Mouse (Mus musculus): ENCODE results near the gene Spry1. TPM values are rescaled to one million over a fixed set of nuclear protein-coding genes. Genes with fewer than 3 reads are reported as not detected.

Spry1 gene
- total RNA-seq, 2 experiments from 2014 or later = 1.2 TPM; not detected in 1

DNA sequence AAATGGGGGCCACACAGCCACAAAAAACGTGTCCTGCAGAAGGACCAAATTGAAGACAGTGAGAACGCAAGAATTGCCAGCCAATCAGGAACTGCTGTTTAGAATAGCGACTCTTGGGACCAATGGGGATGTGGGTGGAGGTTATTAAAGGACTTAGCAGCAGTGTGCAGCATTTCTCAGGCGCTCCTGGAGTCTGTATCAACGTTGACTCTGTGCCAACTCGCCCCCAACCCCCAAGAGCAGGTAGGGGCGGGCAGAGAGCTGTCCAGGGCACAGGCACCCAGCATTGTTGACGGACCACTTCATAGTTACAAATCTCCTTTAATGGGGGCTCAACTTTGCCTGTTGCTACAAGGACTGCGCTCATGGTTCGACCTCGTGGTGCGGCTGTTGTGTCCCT is 28.9 kb downstream of the Spry1 start:
- ATAC-seq (ENCODE audit: poor library complexity, severe bottlenecking) = no peak

DNA sequence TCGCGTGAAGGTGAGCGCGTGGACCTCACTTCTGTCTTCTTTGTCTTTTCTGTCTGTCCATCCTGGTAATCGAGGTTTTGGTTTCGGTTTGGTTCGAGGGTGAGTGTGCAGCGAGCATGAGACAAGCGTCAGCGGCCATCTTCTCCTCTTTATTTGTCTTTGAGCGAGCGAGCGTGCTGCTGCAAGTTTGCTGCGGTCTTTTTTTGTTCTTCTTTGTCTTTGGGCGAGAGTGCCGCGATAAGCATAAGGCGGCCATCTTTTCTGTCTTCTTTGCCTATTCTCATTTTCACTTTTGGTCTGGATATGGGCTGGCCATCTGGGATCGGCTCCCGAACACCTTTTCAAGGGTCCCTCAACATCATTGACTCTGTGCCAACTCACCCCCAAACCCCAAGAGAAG is 29.4 kb downstream of the Spry1 start:
- no peak for ATAC-seq (ENCODE audit: poor library complexity, severe bottlenecking)

DNA sequence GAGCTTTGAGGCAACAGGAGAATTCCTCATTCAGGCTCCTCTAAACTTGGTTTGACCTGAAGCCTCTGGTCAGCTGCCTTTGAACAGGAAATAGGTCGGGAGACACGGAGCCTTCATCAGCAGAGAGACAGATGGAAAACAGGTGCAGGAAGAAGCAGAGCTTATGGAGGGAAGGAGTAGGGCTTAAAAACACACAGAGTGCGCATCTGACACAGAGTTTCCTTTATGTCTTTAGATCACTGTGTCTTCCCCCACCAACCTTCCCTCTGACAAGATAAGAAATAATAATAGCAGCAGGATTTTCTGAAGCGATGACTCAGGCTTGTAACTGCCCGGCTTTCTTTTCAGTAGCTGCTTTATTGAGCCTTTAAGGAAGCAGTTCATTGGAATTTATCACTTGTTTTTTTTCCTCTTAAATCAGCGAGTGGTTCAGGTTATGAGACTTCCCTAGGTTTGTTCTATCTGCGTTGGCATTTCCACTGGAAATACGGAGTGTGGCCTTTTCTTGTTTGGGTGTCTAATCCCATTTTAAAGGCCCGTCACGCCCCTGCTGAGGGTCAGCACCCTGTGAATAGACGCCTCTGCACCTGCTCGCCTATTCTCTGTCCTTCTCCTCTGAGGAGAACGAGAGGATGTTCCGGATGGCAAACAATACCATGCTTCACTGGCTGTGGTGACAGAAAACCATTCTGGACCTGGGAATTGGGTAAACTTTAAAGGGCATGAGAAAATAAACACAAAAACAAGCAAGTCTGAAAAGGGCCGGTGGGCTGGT is 32.7 kb downstream of the Spry1 start:
- no peak for ATAC-seq (ENCODE audit: poor library complexity, severe bottlenecking)

DNA sequence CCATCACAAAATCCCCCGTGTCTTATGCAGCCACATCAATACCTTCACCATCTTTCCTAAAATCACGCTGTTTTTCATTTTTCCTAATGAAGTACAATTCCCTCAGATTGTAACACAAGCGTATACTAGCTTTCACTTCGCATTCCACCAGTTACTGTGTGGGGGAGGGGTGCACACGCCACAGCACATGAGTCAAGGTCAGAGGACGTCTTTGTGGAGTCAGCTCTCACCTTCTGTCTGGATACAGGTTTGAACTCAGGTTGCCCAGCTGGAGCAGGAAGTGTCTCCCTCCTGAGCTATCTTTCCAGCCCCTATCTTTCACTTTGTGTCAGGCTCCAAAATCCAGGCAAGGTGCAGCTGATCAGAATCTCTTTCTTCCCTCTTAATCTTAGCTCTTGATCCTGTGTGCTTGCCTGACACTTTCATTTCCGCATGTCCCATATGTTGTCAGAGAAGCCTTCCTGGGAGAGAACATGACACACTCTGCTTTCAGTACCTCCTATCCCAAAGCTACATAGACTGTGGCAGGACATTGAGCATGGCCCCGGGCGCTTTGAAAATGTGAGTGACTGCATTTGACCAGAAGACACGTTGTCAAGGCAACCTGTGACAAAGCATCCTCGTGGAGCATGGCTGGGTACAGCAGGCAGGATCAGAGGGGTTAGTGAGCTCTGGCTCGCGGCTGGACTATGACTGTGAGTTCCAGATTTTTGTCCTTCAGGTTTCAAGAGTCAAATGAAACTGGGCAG is 33.9 kb downstream of the Spry1 start:
- ATAC-seq (ENCODE audit: poor library complexity, severe bottlenecking) = peak; percentile 69

DNA sequence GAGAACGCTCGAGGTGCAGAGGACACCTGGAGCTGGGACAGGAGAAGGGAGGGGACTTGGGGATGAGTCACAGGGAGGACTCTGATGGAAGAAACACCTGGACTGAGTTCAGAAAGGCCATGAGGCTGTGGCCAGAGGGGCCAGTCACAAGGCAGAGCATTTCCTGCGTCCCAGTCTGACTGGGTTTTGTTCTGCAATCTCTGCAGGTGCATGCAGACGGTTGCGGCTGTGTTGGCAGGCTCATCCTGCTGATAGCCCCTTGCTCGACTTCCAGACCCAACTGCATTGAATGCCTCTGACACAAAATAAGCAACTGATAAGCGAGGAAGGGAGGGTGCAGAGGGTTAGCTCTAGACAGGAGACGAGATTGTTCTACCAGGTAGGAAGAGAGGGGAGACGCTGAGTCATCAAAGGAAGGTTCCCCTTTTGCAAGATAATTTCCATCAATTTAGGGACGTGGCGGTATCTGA is 35.3 kb downstream of the Spry1 start:
- no peak for ATAC-seq (ENCODE audit: poor library complexity, severe bottlenecking)

DNA sequence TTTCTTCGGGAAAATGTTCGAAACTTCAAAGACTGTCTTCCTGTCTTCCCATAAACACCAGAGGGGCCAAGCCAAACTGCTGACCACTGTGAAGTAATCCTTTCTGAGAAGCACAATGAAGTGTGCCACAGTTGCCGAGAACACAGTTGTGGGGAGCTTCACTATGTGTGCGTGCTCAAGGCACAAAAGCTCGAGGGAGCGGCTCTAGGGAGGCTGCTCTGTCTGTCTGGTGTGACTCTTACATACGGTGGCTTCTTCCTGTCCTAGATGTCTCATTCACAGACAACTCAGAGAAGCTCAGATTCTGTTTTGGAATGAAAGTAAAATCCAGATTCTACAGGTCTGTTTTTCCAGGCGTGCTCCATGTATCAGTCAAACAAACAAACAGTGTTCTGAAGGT is 36.5 kb downstream of the Spry1 start:
- no peak for ATAC-seq (ENCODE audit: poor library complexity, severe bottlenecking)

DNA sequence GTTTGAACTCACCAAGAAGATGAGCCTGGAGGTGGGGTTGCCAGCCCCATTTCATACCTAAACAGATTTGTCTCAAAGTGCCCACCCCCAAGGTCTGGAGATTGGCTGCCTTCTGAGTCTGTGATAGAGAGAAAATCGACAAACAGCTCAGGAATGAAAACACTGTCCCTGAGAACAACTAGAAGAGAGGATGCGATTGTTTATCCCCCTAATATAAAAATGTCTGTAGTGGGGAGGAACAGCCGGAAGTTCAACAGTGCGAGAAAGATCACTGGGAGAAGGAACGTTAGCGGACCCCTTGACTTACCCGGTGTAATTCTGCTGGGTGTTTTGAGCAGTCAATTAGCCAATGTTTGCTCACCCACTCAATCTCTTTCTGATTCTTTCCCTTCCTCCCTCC is 46.5 kb downstream of the Spry1 start:
- ATAC-seq (ENCODE audit: poor library complexity, severe bottlenecking) = no peak

DNA sequence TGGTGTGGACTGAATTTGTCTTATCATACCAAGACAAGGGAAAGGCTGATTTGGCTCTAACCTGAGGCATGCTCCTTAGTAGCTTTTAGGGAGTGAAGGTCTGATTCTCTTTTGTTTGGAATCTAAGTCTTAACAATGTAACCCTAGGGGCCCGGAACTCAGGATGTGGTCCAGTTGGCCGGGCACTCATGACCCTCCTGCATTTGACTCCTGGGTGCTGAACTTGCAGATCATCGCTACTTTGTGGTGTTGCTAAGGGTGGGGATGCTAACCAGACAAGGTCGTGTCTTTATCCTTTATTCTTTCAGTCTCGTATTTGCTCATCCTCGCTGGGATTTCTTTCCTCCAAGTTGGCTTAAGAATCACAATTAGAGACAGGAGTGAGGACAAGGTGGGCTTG is 47.0 kb downstream of the Spry1 start:
- no peak for ATAC-seq (ENCODE audit: poor library complexity, severe bottlenecking)

DNA sequence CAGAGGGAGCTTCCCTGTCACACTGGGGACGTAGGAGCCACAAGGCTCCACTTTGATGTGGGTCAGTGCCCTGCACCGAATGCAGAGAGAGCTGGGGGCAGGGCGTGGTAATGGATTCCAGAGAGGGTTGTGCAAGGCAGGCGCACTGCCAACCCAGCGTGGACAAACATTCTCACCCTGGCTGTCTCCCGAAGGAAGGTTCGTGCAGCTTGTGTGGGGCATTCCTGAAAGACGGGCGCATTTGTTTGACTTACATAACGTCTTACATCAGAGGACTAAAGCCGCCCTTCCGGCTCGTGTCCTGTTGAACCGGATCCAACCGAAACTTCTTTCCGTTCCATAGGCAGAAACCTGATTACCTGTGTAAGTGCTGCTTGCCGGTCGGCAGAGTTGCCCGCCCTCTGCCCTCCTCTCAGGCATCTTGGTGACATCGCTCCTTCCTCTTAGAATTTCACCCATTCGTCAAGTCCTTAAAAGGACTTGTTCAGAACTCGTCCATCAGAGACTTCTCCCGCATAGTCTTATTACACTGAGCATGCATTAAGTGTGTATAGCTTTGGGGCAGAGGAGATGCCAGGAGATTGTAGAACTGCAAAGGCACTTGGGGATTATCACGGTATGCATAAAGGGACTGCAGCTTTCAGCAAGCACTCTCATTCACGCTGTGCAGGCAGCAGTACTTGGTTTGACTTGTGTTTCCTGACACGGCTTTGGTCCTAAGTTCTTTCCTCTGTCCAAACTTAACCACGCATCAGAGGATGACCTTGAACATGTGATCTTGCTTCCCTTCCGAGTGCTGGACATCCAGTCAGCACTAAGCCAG is 47.6 kb downstream of the Spry1 start:
- peak; percentile 49; the same call in 1 of the 2 replicates for ATAC-seq (ENCODE audit: poor library complexity, severe bottlenecking)

DNA sequence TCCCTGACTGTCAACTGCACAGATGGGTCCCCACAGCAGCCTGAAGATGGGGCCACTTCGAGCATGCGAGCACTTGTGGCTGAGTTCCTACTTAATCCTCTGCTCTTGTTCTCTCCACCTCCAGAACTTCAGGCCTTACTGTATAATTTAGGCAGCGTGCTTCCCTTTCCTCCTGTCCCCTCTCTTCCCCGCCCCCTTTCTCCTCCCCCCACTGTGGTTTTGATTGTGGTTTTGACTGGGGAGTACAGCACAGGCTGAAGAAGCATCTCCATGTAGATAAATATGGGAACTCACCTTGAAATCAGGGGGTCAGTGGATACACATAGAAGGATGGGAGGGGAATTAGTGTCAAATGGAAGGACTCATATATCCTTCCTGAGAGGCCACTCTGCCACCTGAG is 53.2 kb downstream of the Spry1 start:
- ATAC-seq (ENCODE audit: poor library complexity, severe bottlenecking) = 0 out of 2 replicates have a peak, but pooled peaks have one; percentile 15

DNA sequence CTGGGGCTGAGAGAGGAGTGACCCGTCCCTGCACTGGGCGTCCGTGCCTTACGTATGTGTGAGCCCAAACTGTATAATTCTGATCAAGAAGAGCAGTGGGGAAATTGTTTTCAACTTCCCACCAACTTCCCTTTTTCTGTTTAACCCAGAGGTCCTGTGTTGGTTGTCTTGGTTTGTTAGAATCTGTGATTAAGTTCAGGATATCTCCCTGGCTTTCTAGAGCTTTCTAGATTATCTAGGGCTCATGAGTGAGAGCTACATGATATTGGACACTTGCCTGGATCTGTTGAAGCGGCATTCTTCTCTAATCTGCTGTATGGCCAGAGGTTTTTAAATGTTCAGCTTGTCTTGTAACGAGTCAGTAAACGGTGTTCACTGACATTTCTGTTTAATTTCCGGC is 53.8 kb downstream of the Spry1 start:
- peak; percentile 71 for ATAC-seq (ENCODE audit: poor library complexity, severe bottlenecking)

Other genes starting within 250 kb of the Spry1 start
- 42.0 and 62.5 TPM in 2 replicates for gene Spata5, start 220.1 kb upstream of the Spry1 start, total RNA-seq (2015)
- 88.3 and 93.8 TPM in 2 replicates for gene Spata5, start 220.1 kb upstream of the Spry1 start, total RNA-seq (2017)
- 4.5 and 9.5 TPM in 2 replicates for gene Nudt6, start 219.7 kb upstream of the Spry1 start, total RNA-seq (2015)
- gene Nudt6, start 219.7 kb upstream of the Spry1 start, total RNA-seq (2017) = 7.5 and 10.6 TPM in 2 replicates
- 0.13 TPM in 1 of 2 replicates, not detected in the other for gene Gm5148, start 84.5 kb downstream of the Spry1 start, total RNA-seq (2015)
- 12.9 and 15.8 TPM in 2 replicates for gene Gm5148, start 84.5 kb downstream of the Spry1 start, total RNA-seq (2017)